Mouse (Mus musculus): Measurements from ENCODE around the gene Kif2c.

Kif2c gene

GRCm38 (mm10) chr4:117188969-117189368 lies 6.5 kb upstream of the Kif2c start:
- no peak for DNase-seq (ENCODE audit: low spot score)

- peak; percentile 20 for DNase-seq (ENCODE audit: low spot score)
Measured at GRCm38 (mm10) chr4:117182759-117183096, 289 bp upstream of the Kif2c start.

- DNase-seq (ENCODE audit: low spot score) = no peak
Measured at GRCm38 (mm10) chr4:117169936-117170335, 12.5 kb downstream of the Kif2c start.

- no peak for DNase-seq (ENCODE audit: low spot score)
Measured at GRCm38 (mm10) chr4:117161183-117161582, 21.3 kb downstream of the Kif2c start.

GRCm38 (mm10) chr4:117159666-117160065 lies 22.8 kb downstream of the Kif2c start:
- no peak for DNase-seq (ENCODE audit: low spot score)

- no peak for DNase-seq (ENCODE audit: low spot score)
Measured at GRCm38 (mm10) chr4:117156372-117156771, 26.1 kb downstream of the Kif2c start.

- DNase-seq (ENCODE audit: low spot score) = peak; percentile 97
Measured at GRCm38 (mm10) chr4:117155792-117156355, 26.6 kb downstream of the Kif2c start, which contains the start of gene Rps8. Gene Rps8, minus strand, starts transcription at chr4:117156243.

DNA sequence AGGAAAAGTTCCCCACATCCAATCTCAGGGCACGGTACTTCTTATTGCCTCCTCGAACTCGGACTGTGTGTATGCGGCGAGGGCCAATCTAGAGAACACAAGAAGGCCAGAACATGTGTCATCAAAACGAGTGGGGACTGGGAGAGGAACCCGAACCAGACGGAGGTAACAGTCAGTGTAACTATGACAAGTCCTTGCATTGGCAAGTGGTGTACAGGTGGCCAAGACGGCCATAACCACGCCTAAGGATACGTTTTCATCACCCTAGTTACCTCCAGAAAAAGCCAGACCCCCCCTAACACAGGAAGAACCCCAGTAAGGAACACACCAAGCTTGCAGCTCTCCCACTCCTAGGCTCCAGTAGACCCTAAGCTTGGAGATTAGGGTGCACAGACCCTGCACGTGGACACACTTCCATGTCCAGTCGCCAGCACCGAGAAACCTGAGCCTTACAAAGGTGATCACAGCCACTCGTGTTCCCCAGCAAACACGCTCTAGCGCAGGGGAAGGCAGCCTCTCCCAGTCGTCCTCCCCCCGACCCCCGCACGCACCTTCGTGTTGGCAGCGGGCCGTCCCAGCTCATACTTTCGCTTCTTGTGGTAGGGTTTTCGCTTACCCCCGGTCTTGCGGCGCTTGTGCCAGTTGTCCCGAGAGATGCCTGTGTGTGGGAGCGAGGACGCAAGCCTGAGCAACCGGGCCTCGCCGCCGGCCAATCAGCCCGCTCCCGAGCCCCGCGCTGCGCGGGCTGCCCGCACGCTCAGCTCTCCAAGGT lies 27.2 kb downstream of the Kif2c start:
- DNase-seq (ENCODE audit: low spot score) = no peak

DNA sequence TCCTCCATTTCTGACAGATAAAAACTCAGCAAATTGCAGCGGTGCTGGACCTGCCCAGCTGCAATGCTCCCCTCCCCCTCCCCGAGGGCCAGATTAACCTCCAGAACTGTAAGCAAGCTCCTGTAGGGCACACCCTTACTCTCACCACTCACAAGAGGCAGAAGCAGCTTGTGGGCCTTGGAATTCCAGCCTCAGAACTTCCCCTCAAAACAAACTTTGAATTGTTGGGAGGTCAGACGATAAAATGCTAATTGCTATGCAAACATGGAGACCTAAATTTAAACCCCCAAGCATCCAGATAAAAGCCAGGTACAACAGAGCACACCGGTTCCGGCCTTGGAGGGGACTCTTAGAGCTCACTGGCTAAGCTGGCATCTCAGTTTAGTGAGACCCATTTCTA lies 29.7 kb downstream of the Kif2c start:
- DNase-seq (ENCODE audit: low spot score) = no peak

GRCm38 (mm10) chr4:117151416-117151815 lies 31.0 kb downstream of the Kif2c start:
- DNase-seq (ENCODE audit: low spot score) = no peak

DNA sequence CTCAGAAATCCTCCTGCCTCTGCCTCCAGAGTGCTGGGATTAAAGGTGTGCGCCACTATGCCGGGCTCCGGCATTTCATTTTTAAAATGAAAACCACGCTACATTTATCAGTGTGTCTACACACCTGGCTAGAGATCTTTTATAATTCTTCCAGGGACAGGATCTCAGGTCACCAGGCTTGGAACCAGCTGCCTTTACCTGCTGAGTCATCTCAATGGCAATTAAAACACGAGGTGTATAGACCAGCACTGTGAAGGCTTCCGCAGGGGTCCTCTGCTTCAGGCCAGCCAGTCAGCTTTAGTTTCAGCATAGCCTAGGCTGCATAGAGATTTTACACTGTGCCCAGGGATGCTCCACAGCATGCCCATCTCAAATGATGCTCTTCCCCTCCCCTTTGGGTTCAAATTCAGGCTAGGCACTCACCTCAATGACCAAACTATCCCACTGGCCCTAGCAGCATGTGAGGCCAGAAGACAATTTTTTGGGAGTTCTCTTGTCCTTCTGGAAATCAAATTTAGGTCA lies 32.2 kb downstream of the Kif2c start:
- no peak for DNase-seq (ENCODE audit: low spot score)

DNA sequence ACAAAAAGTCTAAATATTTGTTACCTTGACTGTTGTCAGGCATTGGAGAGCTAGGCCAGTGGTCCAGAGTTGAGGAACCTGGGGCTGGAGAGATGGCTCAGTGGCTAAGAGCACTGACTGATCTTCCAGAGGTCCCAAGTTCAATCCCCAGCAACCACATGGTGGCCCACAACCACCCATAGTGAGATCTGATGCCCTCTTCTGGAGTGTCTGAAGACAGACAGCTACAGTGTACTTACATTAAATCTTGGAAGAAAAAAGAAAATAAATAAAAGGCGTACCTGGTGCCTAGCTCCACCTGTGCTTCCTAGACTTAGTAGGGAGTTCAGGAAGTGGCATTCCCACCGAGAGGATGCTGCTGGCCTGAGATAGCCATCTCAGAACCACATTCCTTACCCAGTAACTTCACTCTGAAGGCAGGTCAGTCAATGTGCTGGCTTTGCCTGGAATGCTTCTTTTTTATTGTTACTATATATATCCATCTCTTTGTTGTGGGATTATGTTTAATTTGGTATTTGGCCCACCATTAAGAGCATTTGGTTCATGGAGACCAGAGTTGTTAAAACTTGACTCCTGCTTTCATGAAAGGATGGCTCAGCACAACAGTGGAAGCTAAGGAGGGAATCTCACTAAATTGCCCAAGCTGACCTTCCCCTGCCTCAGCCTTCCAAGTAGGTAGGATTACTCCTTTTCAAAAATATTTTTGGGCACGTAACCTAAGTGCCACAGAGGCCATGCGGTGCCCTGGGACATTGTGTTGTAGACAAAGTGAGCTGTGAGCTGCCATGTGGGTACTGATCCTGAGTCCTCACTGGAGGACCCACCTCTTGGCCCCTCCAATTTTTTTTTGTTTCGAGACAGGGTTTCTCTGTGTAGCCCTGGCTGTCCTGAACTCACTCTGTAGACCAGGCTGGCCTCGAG lies 32.9 kb downstream of the Kif2c start:
- DNase-seq (ENCODE audit: low spot score) = no peak

- no peak for DNase-seq (ENCODE audit: low spot score)
Measured at GRCm38 (mm10) chr4:117148815-117149214, 33.6 kb downstream of the Kif2c start.

- DNase-seq (ENCODE audit: low spot score) = no peak
Measured at GRCm38 (mm10) chr4:117148047-117148713, 34.3 kb downstream of the Kif2c start.

- DNase-seq (ENCODE audit: low spot score) = peak; percentile 86
Measured at GRCm38 (mm10) chr4:117146176-117146575, 36.3 kb downstream of the Kif2c start.

GRCm38 (mm10) chr4:117145248-117145647 lies 37.2 kb downstream of the Kif2c start:
- DNase-seq (ENCODE audit: low spot score) = no peak

- DNase-seq (ENCODE audit: low spot score) = no peak
Measured at GRCm38 (mm10) chr4:117143023-117143422, 39.4 kb downstream of the Kif2c start.

DNA sequence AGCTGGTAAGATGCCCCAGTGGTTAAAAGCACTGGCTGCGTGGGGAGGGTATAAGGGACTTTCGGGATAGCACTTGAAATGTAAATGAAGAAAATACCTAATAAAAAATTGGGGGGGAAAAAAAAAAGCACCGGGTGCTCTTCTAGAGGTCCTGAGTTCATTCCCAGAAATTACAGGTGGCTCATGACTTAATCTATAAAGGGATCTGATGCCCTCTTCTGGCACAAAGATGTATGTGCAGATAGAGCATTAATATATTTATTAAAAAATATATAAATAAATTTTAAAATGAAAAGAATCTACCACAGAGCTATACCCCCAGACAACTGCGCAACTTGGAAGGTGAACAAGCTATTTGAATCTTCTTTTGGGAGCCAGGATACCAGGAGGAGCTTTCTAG lies 41.8 kb downstream of the Kif2c start:
- DNase-seq (ENCODE audit: low spot score) = no peak

GRCm38 (mm10) chr4:117139217-117139612 lies 43.2 kb downstream of the Kif2c start:
- peak; percentile 78 for DNase-seq (ENCODE audit: low spot score)

- DNase-seq (ENCODE audit: low spot score) = no peak
Measured at GRCm38 (mm10) chr4:117138295-117139216, 43.9 kb downstream of the Kif2c start.

- no peak for DNase-seq (ENCODE audit: low spot score)
Measured at GRCm38 (mm10) chr4:117136034-117136433, 46.4 kb downstream of the Kif2c start.

Measured in embryo, embryonic 10 days (tissue).